Mouse (Mus musculus) C2C12 (cell line): ENCODE data around the gene Hoxa11.

Experiments
- CEBPB ChIP-seq: IDR thresholded peaks from one replicate; pipeline ENCODE4 v1.6.1; 2011; ENCODE audit warnings: low read depth, mild to moderate bottlenecking, control low read depth, moderate library complexity
- CTCF ChIP-seq: IDR thresholded peaks from one replicate; pipeline ENCODE4 v1.5.1; 2011; ENCODE audit not compliant: control insufficient read depth, insufficient read depth, insufficient read length
- MAX ChIP-seq: IDR thresholded peaks from one replicate; pipeline ENCODE4 v1.6.1; 2011; ENCODE audit warnings: mild to moderate bottlenecking, control low read depth
- MYOD1 ChIP-seq: IDR thresholded peaks from one replicate; pipeline ENCODE4 v1.6.1; 2011; ENCODE audit warnings: low read depth; ENCODE audit not compliant: control insufficient read depth, insufficient read length
- MYOG ChIP-seq: IDR thresholded peaks from one replicate; pipeline ENCODE4 v1.6.1; 2011; ENCODE audit not compliant: control insufficient read depth, insufficient read length; ENCODE audit errors: extremely low read depth
- USF1 ChIP-seq: IDR thresholded peaks from one replicate; pipeline ENCODE4 v1.6.1; 2011; ENCODE audit warnings: low read depth, mild to moderate bottlenecking, control low read depth, moderate library complexity

DNA sequence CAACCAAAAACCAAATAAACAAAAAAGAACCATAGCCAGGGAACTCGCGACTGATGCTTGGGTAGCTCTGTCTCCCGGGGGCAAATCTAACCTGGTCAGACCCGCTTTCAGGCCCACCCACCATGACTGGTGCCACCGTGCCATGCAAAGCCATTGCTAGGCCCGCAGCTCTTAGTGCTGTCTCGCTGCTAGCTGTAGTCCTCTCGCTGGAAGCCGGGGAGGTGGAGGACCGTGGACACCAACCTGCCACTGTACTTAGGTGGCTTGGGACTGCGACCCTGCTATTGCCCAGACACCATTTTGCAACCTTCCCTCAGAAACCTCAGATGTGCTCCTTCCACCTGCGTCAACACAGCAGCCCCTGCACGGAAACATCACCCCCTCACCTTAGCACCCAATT lies 33.6 kb downstream of the Hoxa11 start:
- TF ChIP-seq CTCF (no peak), MYOG (no peak), MAX (no peak), USF1 (no peak), MYOD1 (no peak), CEBPB (no peak)
